Mouse (Mus musculus) spleen, adult 2 months (tissue): Measurements from ENCODE around the gene Hirip3.

Source experiments
- CTCF ChIP-seq: fragments of 200-500 bp; IDR thresholded peaks from 2 replicates; pipeline ENCODE4 v1.5.1; 2011; ENCODE audit warnings: mild to moderate bottlenecking, inconsistent platforms; ENCODE audit not compliant: insufficient read depth, insufficient read length, insufficient replicate concordance; ENCODE audit errors: extremely low read depth
- POLR2A ChIP-seq: fragments of 200-500 bp; IDR thresholded peaks from 2 replicates; pipeline ENCODE4 v1.6.1; 2011; ENCODE audit warnings: low read depth, low read length, inconsistent platforms

DNA sequence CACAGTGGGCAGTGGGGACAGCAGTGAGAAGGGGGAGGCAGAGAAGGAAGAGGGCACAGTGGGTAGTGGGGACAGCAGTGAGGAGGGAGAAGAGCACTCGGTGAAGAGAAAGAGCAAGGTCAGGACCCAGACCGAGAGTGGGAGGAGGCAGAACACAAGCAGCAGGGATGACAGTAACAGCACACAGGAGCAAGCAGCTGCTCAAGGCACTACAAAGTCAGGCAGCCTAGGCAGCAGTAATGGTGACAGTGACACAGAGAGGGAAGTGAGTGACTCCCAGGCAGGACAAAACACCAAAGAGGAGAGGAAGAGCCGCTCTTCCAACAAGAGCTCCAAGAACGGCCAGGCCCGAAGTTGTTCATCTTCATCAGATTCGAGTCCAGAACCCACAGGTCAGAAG is 2.0 kb downstream of the Hirip3 start:
- TF ChIP-seq POLR2A (no peak), CTCF (no peak)
